Mouse (Mus musculus) megakaryocyte, embryonic 14.5 days (primary cell): ENCODE measurements around the gene Tnfrsf12a.

Source experiments
- FLI1 ChIP-seq: IDR thresholded peaks from 2 replicates; pipeline ENCODE4 v1.6.1; 2012; ENCODE audit warnings: low read length, inconsistent platforms, mixed read lengths
- GATA1 ChIP-seq: IDR thresholded peaks from 3 replicates; pipeline ENCODE4 v1.6.1; 2012; ENCODE audit warnings: mixed read lengths, low read length, inconsistent platforms, borderline replicate concordance

DNA sequence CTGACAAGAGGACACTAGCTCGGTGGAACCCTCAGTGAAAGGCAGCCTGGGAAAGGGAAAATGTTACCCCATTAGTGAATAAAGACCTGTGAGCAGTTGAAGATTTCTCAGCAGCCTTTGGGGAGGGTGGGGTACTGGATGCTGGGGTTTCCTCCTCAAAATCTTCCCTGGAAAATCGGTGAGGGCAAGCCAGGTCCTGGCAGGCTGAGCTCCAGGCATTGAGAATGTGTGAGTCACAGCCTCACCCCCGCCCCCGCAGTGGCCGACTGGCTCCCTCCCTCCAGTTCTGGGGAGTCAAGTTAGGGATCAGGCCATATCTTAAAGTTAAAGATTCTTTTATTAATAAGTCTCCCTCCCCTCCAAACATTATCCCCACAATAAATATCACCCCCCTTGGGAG, 2.1 kb downstream of the Tnfrsf12a start:
- no peak for TF ChIP-seq GATA1
- TF ChIP-seq FLI1 = no peak
